Mouse (Mus musculus) forebrain, embryonic 12.5 days (tissue): ENCODE results near the gene Tbl1xr1. TPM values are rescaled to one million over a fixed set of nuclear protein-coding genes. Genes with fewer than 3 reads are reported as not detected.

ENCODE experiments used
- ATAC-seq: fragments of 200-750 bp; cut with Nextera tagmentation; 2 replicates; pipeline ENCODE4 v1.8.0; 2017; ENCODE audit warnings: moderate TSS enrichment; ENCODE audit not compliant: low FRiP score
- H3K27ac ChIP-seq: fragments of 300-500 bp; sonication (generic); 2 replicates; pipeline ENCODE4 v1.5.1; 2016; ENCODE audit warnings: mild to moderate bottlenecking
- H3K27me3 ChIP-seq: fragments of 300-500 bp; sonication (generic); 2 replicates; pipeline ENCODE4 v1.6.1; 2016; ENCODE audit warnings: mild to moderate bottlenecking
- H3K36me3 ChIP-seq: fragments of 300-500 bp; sonication (generic); replicated peaks from 2 replicates; pipeline ENCODE4 v1.6.1; 2016; ENCODE audit warnings: mild to moderate bottlenecking
- H3K4me1 ChIP-seq: fragments of 300-500 bp; sonication (generic); 2 replicates; pipeline ENCODE4 v1.6.1; 2016
- H3K4me2 ChIP-seq: fragments of 300-500 bp; sonication (generic); 2 replicates; pipeline ENCODE4 v1.6.1; 2016; ENCODE audit warnings: mild to moderate bottlenecking, moderate library complexity
- H3K4me3 ChIP-seq: fragments of 300-500 bp; sonication (generic); replicated peaks from 2 replicates; pipeline ENCODE4 v1.5.1; 2016; ENCODE audit warnings: mild to moderate bottlenecking
- H3K9ac ChIP-seq: fragments of 300-500 bp; sonication (generic); 2 replicates; pipeline ENCODE4 v1.6.1; 2016; ENCODE audit warnings: mild to moderate bottlenecking
- H3K9me3 ChIP-seq: fragments of 300-500 bp; sonication (generic); 2 replicates; pipeline ENCODE4 v1.6.1; 2016
- WGBS: fragments of 180-500 bp; shearing (Covaris S2); methylation state at CpG from one replicate; pipeline ENCODE4 v1.1.7; 2016; 5-methylcytosine and 5-hydroxymethylcytosine counted together
- polyA plus RNA-seq: library from polyadenylated mRNA; unstranded; fragments of >200 nt; fragmentation: Nextera tagmentation; extraction: Ambion mirVana; gene quantifications from 2 replicates; pipeline ENCODE4 v1.2.1, GENCODE M21; 2016

The Tbl1xr1 gene
- polyA plus RNA-seq, 1 experiment from 2014 or later, result 36.2 TPM

- ATAC-seq, result no peak
- Histone ChIP-seq H3K36me3 (0 out of 2 replicates have a peak, but pooled peaks cover 4% of the 10 kb centered on the region), H3K9ac (no peak overlapping the region), H3K9me3 (no peaks in the 10 kb centered on the region), H3K4me2 (no peak overlapping the region), H3K27ac (no peak overlapping the region), H3K4me1 (0 out of 2 replicates have a peak, but pooled peaks cover 2% of the 10 kb centered on the region), H3K4me3 (no peak overlapping the region), H3K27me3 (no peaks in the 10 kb centered on the region)
- 95% methylated on average over 5 of the region's 5 CpGs for WGBS
Measured at GRCm38 (mm10) chr3:22092784-22093183, 16.3 kb downstream of the Tbl1xr1 start.

- Histone ChIP-seq H3K27me3 (no peaks in the 10 kb centered on the region), H3K36me3 (no peaks in the 10 kb centered on the region), H3K4me2 (no peak overlapping the region), H3K9me3 (no peaks in the 10 kb centered on the region), H3K4me3 (no peak overlapping the region), H3K4me1 (peaks cover 15% of the 10 kb centered on the region), H3K9ac (no peak overlapping the region), H3K27ac (no peak overlapping the region)
- WGBS, result 79% methylated on average over 5 of the region's 5 CpGs
- ATAC-seq, result no peak
Measured at GRCm38 (mm10) chr3:22103986-22104515, 27.6 kb downstream of the Tbl1xr1 start.

- Histone ChIP-seq H3K4me3 (no peak overlapping the region), H3K36me3 (no peaks in the 10 kb centered on the region), H3K9ac (no peak overlapping the region), H3K9me3 (no peaks in the 10 kb centered on the region), H3K4me1 (peaks cover 11% of the 10 kb centered on the region), H3K27me3 (no peaks in the 10 kb centered on the region), H3K4me2 (no peak overlapping the region), H3K27ac (no peak overlapping the region)
- WGBS, result 82% methylated on average over 6 of the region's 6 CpGs
- no peak for ATAC-seq
Measured at GRCm38 (mm10) chr3:22105471-22105870, 29.0 kb downstream of the Tbl1xr1 start.

DNA sequence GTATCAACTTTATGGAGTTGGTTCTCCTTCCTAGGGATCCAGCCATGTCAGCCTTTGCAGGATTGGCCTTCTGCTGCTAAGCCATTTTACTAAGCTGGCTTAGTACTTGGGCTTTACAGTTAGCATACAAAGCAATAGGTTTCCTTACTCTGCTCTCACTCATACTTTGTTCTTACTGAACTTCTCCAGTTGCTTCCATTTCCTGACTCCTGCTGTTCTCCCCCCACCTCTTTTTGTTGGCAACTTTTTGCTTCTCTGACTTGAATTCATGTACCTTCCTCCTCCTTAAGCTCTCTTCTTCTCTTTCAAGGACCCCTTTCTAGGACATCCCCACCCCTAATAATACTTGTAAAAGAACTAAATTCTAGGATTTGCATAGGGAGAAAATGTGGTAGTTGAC lies 31.6 kb downstream of the Tbl1xr1 start:
- ATAC-seq, result no peak
- H3K36me3 ChIP-seq, result no peaks in the 10 kb centered on the region
- no peak overlapping the region for H3K4me2 ChIP-seq
- H3K4me3 ChIP-seq, result no peak overlapping the region
- peaks cover 10% of the 10 kb centered on the region; the same call in 1 of the 2 replicates for H3K4me1 ChIP-seq
- H3K9ac ChIP-seq, result no peak overlapping the region
- peaks cover 4% of the 10 kb centered on the region; the same call in 1 of the 2 replicates for H3K9me3 ChIP-seq
- no peak overlapping the region for H3K27ac ChIP-seq
- H3K27me3 ChIP-seq, result no peaks in the 10 kb centered on the region

GRCm38 (mm10) chr3:22109651-22110050 lies 33.2 kb downstream of the Tbl1xr1 start:
- WGBS, result 58% methylated on average over 1 of the region's 1 CpGs
- Histone ChIP-seq H3K36me3 (no peaks in the 10 kb centered on the region), H3K4me1 (peaks cover 1% of the 10 kb centered on the region; the same call in 1 of the 2 replicates), H3K9me3 (peaks cover 4% of the 10 kb centered on the region; the same call in 1 of the 2 replicates), H3K27me3 (no peaks in the 10 kb centered on the region), H3K4me3 (no peak overlapping the region), H3K27ac (no peak overlapping the region), H3K4me2 (no peak overlapping the region), H3K9ac (no peak overlapping the region)
- no peak for ATAC-seq

DNA sequence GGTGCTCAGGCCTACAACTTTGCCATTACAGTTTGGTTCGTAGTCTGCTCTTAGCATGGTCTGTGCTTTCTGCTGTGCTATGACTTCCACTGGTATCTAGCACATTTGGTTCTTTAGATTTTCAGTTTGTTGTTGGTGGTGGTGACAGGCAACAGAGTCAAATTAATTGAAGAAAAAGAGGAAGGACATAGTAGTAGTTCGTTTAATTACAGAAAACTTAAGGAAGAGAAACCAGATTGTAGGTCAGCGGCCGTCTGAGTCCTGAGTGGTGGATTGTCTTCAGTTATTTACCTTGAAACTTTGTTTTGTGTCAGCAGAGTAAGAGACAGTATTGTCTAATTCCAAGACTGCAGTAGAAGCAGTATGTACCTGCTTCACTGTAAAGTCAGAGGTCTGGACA lies 37.3 kb downstream of the Tbl1xr1 start:
- Histone ChIP-seq H3K36me3 (no peaks in the 10 kb centered on the region), H3K4me1 (peaks cover 12% of the 10 kb centered on the region), H3K4me2 (no peak overlapping the region), H3K4me3 (no peak overlapping the region), H3K27me3 (no peaks in the 10 kb centered on the region), H3K9ac (no peak overlapping the region), H3K27ac (no peak overlapping the region), H3K9me3 (peaks cover 4% of the 10 kb centered on the region; the same call in 1 of the 2 replicates)
- ATAC-seq, result no peak
- 92% methylated on average over 4 of the region's 4 CpGs for WGBS

- Histone ChIP-seq H3K4me3 (no peak overlapping the region), H3K4me1 (peaks cover 12% of the 10 kb centered on the region), H3K27ac (no peak overlapping the region), H3K4me2 (no peak overlapping the region), H3K9me3 (peaks cover 4% of the 10 kb centered on the region; the same call in 1 of the 2 replicates), H3K27me3 (no peaks in the 10 kb centered on the region), H3K36me3 (no peaks in the 10 kb centered on the region), H3K9ac (no peak overlapping the region)
- ATAC-seq, result peak; percentile 53; the same call in 1 of the 2 replicates
- WGBS, result 38% methylated on average over 2 of the region's 2 CpGs
Measured at GRCm38 (mm10) chr3:22115221-22115620, 38.8 kb downstream of the Tbl1xr1 start.

DNA sequence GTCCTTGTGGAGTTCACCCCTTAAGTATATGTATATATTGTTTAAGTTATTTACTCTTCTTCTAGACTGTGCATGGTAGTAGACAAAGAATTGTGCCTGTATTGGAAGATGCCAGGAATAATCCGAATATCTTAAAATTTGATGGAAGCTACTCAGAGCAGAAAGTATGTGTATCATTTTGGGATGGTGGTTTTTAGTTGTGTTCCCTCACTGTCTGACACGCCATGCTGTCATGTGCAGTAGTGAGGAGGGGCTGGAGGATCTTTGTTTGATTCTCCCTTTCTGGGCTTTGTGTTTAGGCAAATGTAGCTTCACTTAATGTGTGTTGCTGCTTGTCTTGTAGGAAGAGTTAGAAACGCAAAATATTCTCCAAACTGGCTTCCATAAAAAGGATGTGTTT lies 39.2 kb downstream of the Tbl1xr1 start:
- Histone ChIP-seq H3K4me1 (peaks cover 12% of the 10 kb centered on the region), H3K4me2 (no peak overlapping the region), H3K27ac (no peak overlapping the region), H3K27me3 (no peaks in the 10 kb centered on the region), H3K36me3 (no peaks in the 10 kb centered on the region), H3K9me3 (peaks cover 4% of the 10 kb centered on the region; the same call in 1 of the 2 replicates), H3K4me3 (no peak overlapping the region), H3K9ac (no peak overlapping the region)
- ATAC-seq, result no peak
- 76% methylated on average over 3 of the region's 3 CpGs for whole genome bisulfite sequencing

DNA sequence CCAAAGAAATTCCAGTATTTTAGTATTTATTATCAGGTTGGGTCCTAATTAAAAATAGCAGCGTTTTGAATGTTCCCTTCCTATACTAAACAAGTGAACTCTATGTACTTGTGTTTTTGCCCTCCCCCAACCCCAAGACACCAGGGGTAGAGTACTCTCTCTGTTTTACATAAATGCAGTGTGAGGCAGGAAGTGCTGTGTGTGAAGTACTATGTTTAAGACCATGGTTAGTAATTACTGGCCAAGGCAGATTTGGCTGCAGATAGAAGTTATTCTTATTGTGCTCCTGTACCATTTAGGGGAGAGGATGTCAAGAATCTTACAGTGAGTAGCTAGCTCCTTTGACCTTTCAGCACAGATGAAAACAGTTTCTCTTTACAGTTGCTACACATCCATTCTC lies 39.7 kb downstream of the Tbl1xr1 start:
- WGBS, result 74% methylated on average over 1 of the region's 1 CpGs
- Histone ChIP-seq H3K27ac (no peak overlapping the region), H3K27me3 (no peaks in the 10 kb centered on the region), H3K36me3 (no peaks in the 10 kb centered on the region), H3K9ac (no peak overlapping the region), H3K4me3 (no peak overlapping the region), H3K9me3 (peaks cover 4% of the 10 kb centered on the region; the same call in 1 of the 2 replicates), H3K4me1 (peaks cover 12% of the 10 kb centered on the region), H3K4me2 (no peak overlapping the region)
- no peak for ATAC-seq

- WGBS, result 47% methylated on average over 3 of the region's 3 CpGs
- Histone ChIP-seq H3K9me3 (no peaks in the 10 kb centered on the region), H3K27me3 (no peaks in the 10 kb centered on the region), H3K9ac (no peak overlapping the region), H3K27ac (no peak overlapping the region), H3K4me1 (peaks cover 7% of the 10 kb centered on the region), H3K4me3 (no peak overlapping the region), H3K36me3 (no peaks in the 10 kb centered on the region), H3K4me2 (no peak overlapping the region)
- no peak for ATAC-seq
Measured at GRCm38 (mm10) chr3:22121741-22122140, 45.3 kb downstream of the Tbl1xr1 start.

DNA sequence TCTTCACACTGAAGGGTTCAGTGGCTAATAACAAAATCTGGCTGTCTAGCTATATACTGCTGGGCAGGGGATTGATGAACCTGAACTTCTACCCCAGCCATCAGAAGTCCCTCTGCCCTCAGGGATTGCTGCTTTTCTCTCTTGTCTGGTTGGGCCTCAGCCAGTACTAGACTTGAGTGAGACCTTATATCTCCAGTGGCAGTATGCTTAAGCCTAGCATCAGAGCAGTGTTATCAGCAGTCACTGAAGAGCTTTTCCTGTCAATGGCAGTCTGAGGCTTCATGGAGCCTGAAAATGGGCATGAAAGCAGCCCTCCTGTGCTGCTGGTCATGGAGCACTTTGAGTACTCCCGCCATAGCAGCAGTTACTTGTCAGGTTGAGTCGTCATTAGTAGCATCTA lies 46.7 kb downstream of the Tbl1xr1 start:
- 88% methylated on average over 2 of the region's 2 CpGs for WGBS
- Histone ChIP-seq H3K27me3 (no peaks in the 10 kb centered on the region), H3K27ac (no peak overlapping the region), H3K4me1 (peaks cover 7% of the 10 kb centered on the region), H3K9ac (no peak overlapping the region), H3K4me2 (no peak overlapping the region), H3K4me3 (no peak overlapping the region), H3K9me3 (no peaks in the 10 kb centered on the region), H3K36me3 (no peaks in the 10 kb centered on the region)
- ATAC-seq, result no peak

- Histone ChIP-seq H3K9me3 (no peaks in the 10 kb centered on the region), H3K4me2 (no peak overlapping the region), H3K4me1 (peaks cover 5% of the 10 kb centered on the region), H3K4me3 (no peak overlapping the region), H3K36me3 (0 out of 2 replicates have a peak, but pooled peaks cover 3% of the 10 kb centered on the region), H3K27ac (no peak overlapping the region), H3K27me3 (no peaks in the 10 kb centered on the region), H3K9ac (no peak overlapping the region)
- no peak for ATAC-seq
- 88% methylated on average over 5 of the region's 5 CpGs for WGBS
Measured at GRCm38 (mm10) chr3:22126251-22126826, 49.9 kb downstream of the Tbl1xr1 start.

GRCm38 (mm10) chr3:22131277-22131676 lies 54.8 kb downstream of the Tbl1xr1 start:
- H3K36me3 ChIP-seq, result 0 out of 2 replicates have a peak, but pooled peaks cover 3% of the 10 kb centered on the region
- H3K9ac ChIP-seq, result no peak overlapping the region
- no peak overlapping the region for H3K4me3 ChIP-seq
- H3K4me2 ChIP-seq, result no peak overlapping the region
- H3K27ac ChIP-seq, result no peak overlapping the region
- 89% methylated on average over 2 of the region's 2 CpGs for WGBS
- H3K9me3 ChIP-seq, result no peaks in the 10 kb centered on the region
- H3K4me1 ChIP-seq, result no peaks in the 10 kb centered on the region
- ATAC-seq, result no peak
- no peaks in the 10 kb centered on the region for H3K27me3 ChIP-seq
